In the genomic region with DNA sequence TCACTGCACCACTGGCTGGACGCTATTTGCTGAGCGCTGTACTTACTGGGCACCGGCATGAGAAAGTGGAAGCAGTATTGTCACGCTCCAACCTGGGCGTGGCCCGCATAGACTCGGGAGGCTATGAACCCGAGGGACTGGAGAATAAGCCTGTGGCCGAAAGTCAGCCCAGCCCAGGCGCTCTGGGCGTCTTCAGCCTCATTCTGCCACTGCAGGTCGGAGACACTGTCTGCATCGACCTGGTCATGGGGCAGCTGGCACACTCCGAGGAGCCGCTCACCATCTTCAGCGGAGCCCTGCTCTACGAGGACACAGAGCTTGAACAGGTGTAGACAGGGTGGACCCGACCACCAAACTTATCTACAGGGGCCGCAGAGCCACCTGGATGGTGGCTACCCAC, we compare ENCODE assay signal across 8 mouse cellular contexts. TPM values are rescaled to one million over a fixed set of nuclear protein-coding genes. Genes with fewer than 3 reads are reported as not detected.
DNase-seq lines count a peak whose midpoint lies in the region; ATAC-seq and TF ChIP-seq lines count a peak whose summit lies in the region.

No protein-coding gene starts in this region.

- peak overlapping the region; percentile 68 for H3K27ac ChIP-seq in liver, adult 2 months (replicated peaks; ENCODE audit: insufficient read depth, low read depth, low read length)
- 0 out of 4 replicates have a peak overlapping the region, but pooled peaks of 1 of the 2 experiments have one; percentile 80 for H3K27ac ChIP-seq in heart, embryonic 14.5 days (replicated peaks in 1 of 2; ENCODE audit: control insufficient read depth in 1 of 2, insufficient read depth in 1 of 2, low read depth in 2 of 2, low read length in 2 of 2)
- peak overlapping the region; percentile 72; the same call in 1 of the 2 replicates for H3K27ac ChIP-seq in limb, embryonic 13.5 days
- peak overlapping the region; percentile 95 for H3K27ac ChIP-seq in small intestine, adult 2 months (ENCODE audit: insufficient read depth, low read depth, low read length)

- no peaks in the 10 kb centered on the region for H3K27me3 ChIP-seq in liver, adult 2 months (ENCODE audit: control insufficient read depth, insufficient read depth, low read length)
- no peaks in the 10 kb centered on the region for H3K27me3 ChIP-seq in heart, embryonic 14.5 days (ENCODE audit: control insufficient read depth, insufficient read depth, low read length)
- H3K27me3 ChIP-seq in limb, embryonic 13.5 days, result no peaks in the 10 kb centered on the region
- no peaks in the 10 kb centered on the region for H3K27me3 ChIP-seq in small intestine, adult 2 months (ENCODE audit: control insufficient read depth, insufficient read depth, low read length)

- peak overlapping the region; percentile 47 for H3K9ac ChIP-seq in liver, adult 2 months (ENCODE audit: low read depth, low read length)
- no peak overlapping the region for H3K9ac ChIP-seq in heart, embryonic 14.5 days (ENCODE audit: low read length)
- no peak overlapping the region for H3K9ac ChIP-seq in limb, embryonic 13.5 days

- no peak for TF ChIP-seq CTCF in liver, adult 2 months (IDR thresholded peaks at IDR 0.05; ENCODE audit: low read depth, low read length)
- no peak for TF ChIP-seq CTCF in small intestine, adult 2 months (IDR thresholded peaks at IDR 0.05; ENCODE audit: extremely low read depth, insufficient read length, insufficient replicate concordance, low read depth, low read length)

- peak; percentile 70 for DNase-seq in liver, adult 2 months (ENCODE audit: extremely low read depth, low read depth, low spot score)
- DNase-seq in liver, result no peak
- DNase-seq in T-cell, adult 2 months (ENCODE audit: low spot score), result no peak
- no peak for DNase-seq in urinary bladder, adult 2 months (ENCODE audit: low spot score)
- no peak for DNase-seq in adrenal gland, postnatal 4 days (ENCODE audit: low spot score in 2 of 2)

- no peak for TF ChIP-seq POLR2A in liver, adult 2 months (IDR thresholded peaks at IDR 0.05; ENCODE audit: extremely low read depth, insufficient read depth, low read length)
- peak; percentile 68 for TF ChIP-seq POLR2A in small intestine, adult 2 months (IDR thresholded peaks at IDR 0.05; ENCODE audit: low read depth, low read length)

- H3K9me3 ChIP-seq in heart, embryonic 14.5 days (ENCODE audit: control insufficient read depth, low read length), result no peaks in the 10 kb centered on the region
- H3K9me3 ChIP-seq in limb, embryonic 13.5 days, result no peaks in the 10 kb centered on the region

- no peak for ATAC-seq in heart, embryonic 14.5 days (ENCODE audit: insufficient number of reproducible peaks, insufficient read depth, low FRiP score, low read depth)
- no peak for ATAC-seq in limb, embryonic 13.5 days (ENCODE audit: low FRiP score, low read depth)

- peak overlapping the region; percentile 89; the same call in 1 of the 2 replicates for H3K4me2 ChIP-seq in heart, embryonic 14.5 days (ENCODE audit: low read length)
- H3K4me2 ChIP-seq in limb, embryonic 13.5 days (replicated peaks), result peak overlapping the region; percentile 72; the same call in 1 of the 2 replicates

- WGBS in liver, adult 2 months, result 34% methylated on average over 19 of the region's 19 CpGs
- 70% methylated on average over 19 of the region's 19 CpGs for WGBS in heart, embryonic 14.5 days
- 67% methylated on average over 19 of the region's 19 CpGs for WGBS in limb, embryonic 13.5 days
- 28% methylated on average over 19 of the region's 19 CpGs for WGBS in small intestine, adult 2 months

- H3K36me3 ChIP-seq in liver, adult 2 months (ENCODE audit: control insufficient read depth, insufficient read depth, low read length), result no peaks in the 10 kb centered on the region
- H3K36me3 ChIP-seq in heart, embryonic 14.5 days (ENCODE audit: control insufficient read depth, insufficient read depth, low read length), result peaks cover 44% of the 10 kb centered on the region
- peaks cover 52% of the 10 kb centered on the region for H3K36me3 ChIP-seq in limb, embryonic 13.5 days
- no peaks in the 10 kb centered on the region; the same call in 1 of the 2 replicates for H3K36me3 ChIP-seq in small intestine, adult 2 months (ENCODE audit: control insufficient read depth, insufficient read depth, low read length)

- H3K4me3 ChIP-seq in liver, adult 2 months (ENCODE audit: insufficient read depth, low read depth, low read length), result peak overlapping the region; percentile 42; the same call in 1 of the 2 replicates
- no peak overlapping the region; a peak in 1 of 4 replicates for H3K4me3 ChIP-seq in heart, embryonic 14.5 days (ENCODE audit: control insufficient read depth in 1 of 2, insufficient read depth in 1 of 2, low read depth in 1 of 2, low read length in 2 of 2)
- no peak overlapping the region for H3K4me3 ChIP-seq in limb, embryonic 13.5 days
- peak overlapping the region; percentile 59 for H3K4me3 ChIP-seq in small intestine, adult 2 months (ENCODE audit: low read depth, low read length)

- H3K4me1 ChIP-seq in liver, adult 2 months (ENCODE audit: control insufficient read depth, insufficient read depth, low read length), result peaks cover 25% of the 10 kb centered on the region
- H3K4me1 ChIP-seq in heart, embryonic 14.5 days (ENCODE audit: control insufficient read depth in 2 of 2, insufficient read depth in 2 of 2, low read length in 2 of 2), result peaks cover 18 to 37% of the 10 kb centered on the region in 2 experiments
- H3K4me1 ChIP-seq in limb, embryonic 13.5 days, result peaks cover 67% of the 10 kb centered on the region
- H3K4me1 ChIP-seq in small intestine, adult 2 months (ENCODE audit: control insufficient read depth, insufficient read depth, insufficient read length, low read length), result peaks cover 20% of the 10 kb centered on the region

- no peaks in the 10 kb centered on the region; the same call in 1 of the 2 replicates for H3K79me2 ChIP-seq in liver, adult 2 months (ENCODE audit: control insufficient read depth, insufficient read depth, low read length)

RNA-seq across cellular contexts. Expression of gene Khk, which starts 0.6 kb away (rescaled TPM):
- total RNA-seq in liver, adult 2 months (2014; rRNA removed), result 288 and 405 TPM in 2 replicates
- 650 and 735 TPM in 2 replicates for polyA plus RNA-seq in liver, adult 2 months (2012; rRNA removed)
- polyA plus RNA-seq in heart, embryonic 14.5 days (2014; fragmentation: Nextera tagmentation; extraction: Ambion mirVana), result 9.7 and 12.1 TPM in 2 replicates
- polyA plus RNA-seq in limb, embryonic 13.5 days (2015; fragmentation: Nextera tagmentation; extraction: Ambion mirVana), result 20.0 and 22.6 TPM in 2 replicates
- polyA plus RNA-seq in small intestine, adult 2 months (2012; rRNA removed), result 285 and 579 TPM in 2 replicates
- 38.4 and 38.9 TPM in 2 replicates for polyA plus RNA-seq in urinary bladder, adult 2 months (2012; rRNA removed)
- total RNA-seq in adrenal gland, postnatal 4 days (2021), result 10 to 100 TPM; 57.2 to 64.8 TPM

RNA-seq across cellular contexts. Expression of gene Emilin1, which starts 7.4 kb away (rescaled TPM):
- 17.6 and 17.8 TPM in 2 replicates for total RNA-seq in liver, adult 2 months (2014; rRNA removed)
- 27.8 and 31.5 TPM in 2 replicates for polyA plus RNA-seq in liver, adult 2 months (2012; rRNA removed)
- polyA plus RNA-seq in heart, embryonic 14.5 days (2014; fragmentation: Nextera tagmentation; extraction: Ambion mirVana), result 91.8 and 108 TPM in 2 replicates
- 279 and 281 TPM in 2 replicates for polyA plus RNA-seq in limb, embryonic 13.5 days (2015; fragmentation: Nextera tagmentation; extraction: Ambion mirVana)
- polyA plus RNA-seq in small intestine, adult 2 months (2012; rRNA removed), result 51.8 and 81.9 TPM in 2 replicates
- 59.2 and 104 TPM in 2 replicates for polyA plus RNA-seq in urinary bladder, adult 2 months (2012; rRNA removed)
- 100 to 1,000 TPM; 100 to 114 TPM for total RNA-seq in adrenal gland, postnatal 4 days (2021)

RNA-seq across cellular contexts. Expression of gene Ost4, which starts 13.0 kb away (rescaled TPM):
- total RNA-seq in liver, adult 2 months (2014; rRNA removed), result 76.2 and 88.6 TPM in 2 replicates
- polyA plus RNA-seq in liver, adult 2 months (2012; rRNA removed), result 167 and 196 TPM in 2 replicates
- 437 and 480 TPM in 2 replicates for polyA plus RNA-seq in heart, embryonic 14.5 days (2014; fragmentation: Nextera tagmentation; extraction: Ambion mirVana)
- polyA plus RNA-seq in limb, embryonic 13.5 days (2015; fragmentation: Nextera tagmentation; extraction: Ambion mirVana), result 408 and 424 TPM in 2 replicates
- 161 and 211 TPM in 2 replicates for polyA plus RNA-seq in small intestine, adult 2 months (2012; rRNA removed)
- 268 and 335 TPM in 2 replicates for polyA plus RNA-seq in urinary bladder, adult 2 months (2012; rRNA removed)
- total RNA-seq in adrenal gland, postnatal 4 days (2021), result 100 to 1,000 TPM; 196 to 201 TPM

RNA-seq across cellular contexts. Expression of gene Cgref1, which starts 24.8 kb away (rescaled TPM):
- 0.60 and 0.74 TPM in 2 replicates for total RNA-seq in liver, adult 2 months (2014; rRNA removed)
- 0.28 and 0.34 TPM in 2 replicates for polyA plus RNA-seq in liver, adult 2 months (2012; rRNA removed)
- polyA plus RNA-seq in heart, embryonic 14.5 days (2014; fragmentation: Nextera tagmentation; extraction: Ambion mirVana), result 2.0 and 3.8 TPM in 2 replicates
- polyA plus RNA-seq in limb, embryonic 13.5 days (2015; fragmentation: Nextera tagmentation; extraction: Ambion mirVana), result 7.6 and 8.7 TPM in 2 replicates
- polyA plus RNA-seq in small intestine, adult 2 months (2012; rRNA removed), result 219 and 481 TPM in 2 replicates
- 14.0 and 15.0 TPM in 2 replicates for polyA plus RNA-seq in urinary bladder, adult 2 months (2012; rRNA removed)
- 1 to 10 TPM; 3.5 to 6.0 TPM for total RNA-seq in adrenal gland, postnatal 4 days (2021)

RNA-seq across cellular contexts. Expression of gene Agbl5, which starts 32.1 kb away (rescaled TPM):
- total RNA-seq in liver, adult 2 months (2014; rRNA removed), result 2.7 and 4.6 TPM in 2 replicates
- polyA plus RNA-seq in liver, adult 2 months (2012; rRNA removed), result 4.3 and 7.5 TPM in 2 replicates
- 10.5 and 10.8 TPM in 2 replicates for polyA plus RNA-seq in heart, embryonic 14.5 days (2014; fragmentation: Nextera tagmentation; extraction: Ambion mirVana)
- 32.5 and 34.0 TPM in 2 replicates for polyA plus RNA-seq in limb, embryonic 13.5 days (2015; fragmentation: Nextera tagmentation; extraction: Ambion mirVana)
- polyA plus RNA-seq in small intestine, adult 2 months (2012; rRNA removed), result 4.1 and 10.2 TPM in 2 replicates
- polyA plus RNA-seq in urinary bladder, adult 2 months (2012; rRNA removed), result 16.5 and 16.6 TPM in 2 replicates
- total RNA-seq in adrenal gland, postnatal 4 days (2021), result 10 to 100 TPM; 26.8 to 30.6 TPM

Comparison
In these comparisons a context has a peak if more than half of its experiments do, and no peak if none do; other contexts are left out.
1. H3K4me3 ChIP-seq: peak in liver, adult 2 months (single experiment) and small intestine, adult 2 months (single experiment); none in heart, embryonic 14.5 days (0 of 2) and limb, embryonic 13.5 days (single experiment).